Mouse (Mus musculus) yolk sac, embryonic 10.5 days (tissue): ENCODE data around the gene Hist1h3f.
"Not testable (repeated sequence)": the region's sequence is repeated elsewhere in the genome, so short reads cannot be mapped to it uniquely, and the experiment has no call there.

Experiments used
- DNase-seq: peaks from one replicate; pipeline ENCODE4 v3.0.0-alpha.2; 2017; ENCODE audit warnings: low spot score

Gene Hist1h3f

DNA sequence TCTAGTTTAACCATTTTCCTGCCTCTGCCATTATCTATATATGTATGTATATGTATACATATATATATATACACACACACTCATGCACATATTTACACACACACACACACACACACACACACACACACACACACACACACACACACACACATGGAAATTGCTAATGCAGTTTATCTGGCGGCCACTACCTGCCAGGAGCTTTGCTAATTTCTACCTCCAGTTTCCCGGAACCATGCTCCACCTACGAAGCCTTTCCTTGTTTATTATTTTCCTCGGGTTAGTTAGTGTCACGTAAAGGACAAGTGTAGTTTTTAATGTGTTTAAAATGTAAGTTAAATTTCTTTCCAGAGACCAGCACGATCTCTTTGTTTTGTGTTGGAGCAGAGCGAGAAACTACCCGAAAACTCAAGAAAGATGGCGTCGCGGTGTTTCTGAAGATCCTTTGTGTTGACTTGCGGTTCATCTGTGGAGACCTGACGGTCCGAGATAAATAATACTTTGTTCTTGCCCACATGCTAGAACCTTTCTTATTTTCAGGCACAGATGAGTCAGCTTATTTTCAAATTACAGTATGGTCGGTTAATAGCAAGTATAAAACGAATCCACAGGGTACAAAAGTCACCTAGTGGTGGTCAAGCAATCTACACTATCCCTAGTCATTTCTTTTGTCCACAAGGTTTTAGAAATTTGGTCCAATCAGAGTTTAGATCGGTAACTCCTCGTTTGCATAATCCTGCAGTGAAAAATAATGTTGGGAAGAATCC, 19.0 kb downstream of the Hist1h3f start:
- DNase-seq: peak; percentile 74

DNA sequence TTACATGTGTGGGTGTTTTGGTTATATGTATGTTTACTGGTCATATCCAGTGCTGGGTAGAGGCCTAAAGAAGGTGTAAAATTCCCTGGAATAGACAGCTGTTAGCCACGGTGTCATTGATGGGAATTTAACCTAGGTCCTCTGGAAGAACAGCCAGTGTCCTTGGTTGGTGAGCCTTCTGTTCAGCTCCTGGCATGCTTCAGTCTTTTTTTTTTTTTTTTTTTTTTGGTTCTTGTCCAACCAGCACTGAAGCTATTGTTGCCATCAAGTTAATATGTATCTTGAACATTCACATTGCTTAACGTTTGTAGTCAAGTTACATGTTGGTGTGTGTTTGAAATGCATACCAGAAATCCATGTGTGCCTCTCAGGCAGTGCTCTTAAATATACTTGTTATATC, 20.6 kb downstream of the Hist1h3f start:
- DNase-seq: no peak

- peak; percentile 49 for DNase-seq
These were observed 26.6 kb downstream of the Hist1h3f start for GRCm38 (mm10) chr13:23570261-23571021.

GRCm38 (mm10) chr13:23571022-23571503, 27.2 kb downstream of the Hist1h3f start, which contains the start of the genes Hist1h2ae and Hist1h2bg:
Hist1h2ae (minus strand) TSS chr13:23571220.
Hist1h2bg (plus strand) TSS chr13:23571396.
- peak; percentile 94 for DNase-seq

DNA sequence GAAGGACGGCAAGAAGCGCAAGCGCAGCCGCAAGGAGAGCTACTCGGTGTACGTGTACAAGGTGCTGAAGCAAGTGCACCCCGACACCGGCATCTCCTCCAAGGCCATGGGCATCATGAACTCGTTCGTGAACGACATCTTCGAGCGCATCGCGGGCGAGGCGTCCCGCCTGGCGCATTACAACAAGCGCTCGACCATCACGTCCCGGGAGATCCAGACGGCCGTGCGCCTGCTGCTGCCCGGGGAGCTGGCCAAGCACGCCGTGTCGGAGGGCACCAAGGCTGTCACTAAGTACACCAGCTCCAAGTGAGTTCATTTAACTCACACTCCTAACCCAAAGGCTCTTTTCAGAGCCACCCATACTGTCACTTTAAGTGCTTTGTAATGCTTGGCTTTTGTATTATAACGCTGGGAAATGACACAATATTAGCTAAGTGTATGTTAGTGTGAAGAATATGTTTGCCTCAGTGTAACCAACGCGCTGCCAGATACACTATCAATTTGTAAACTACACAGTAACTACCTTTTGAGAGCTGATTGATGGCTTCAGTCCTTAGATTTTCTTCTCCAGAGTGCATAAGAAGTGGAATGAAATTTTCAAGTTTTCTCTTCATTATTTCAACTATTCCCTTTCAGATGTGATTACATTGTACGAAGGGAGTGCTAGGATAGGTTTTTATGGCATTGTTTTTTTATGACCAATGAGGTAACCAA, 27.8 kb downstream of the Hist1h3f start:
- DNase-seq: peak; percentile 62

GRCm38 (mm10) chr13:23572218-23573033, 28.6 kb downstream of the Hist1h3f start:
- DNase-seq: no peak

DNA sequence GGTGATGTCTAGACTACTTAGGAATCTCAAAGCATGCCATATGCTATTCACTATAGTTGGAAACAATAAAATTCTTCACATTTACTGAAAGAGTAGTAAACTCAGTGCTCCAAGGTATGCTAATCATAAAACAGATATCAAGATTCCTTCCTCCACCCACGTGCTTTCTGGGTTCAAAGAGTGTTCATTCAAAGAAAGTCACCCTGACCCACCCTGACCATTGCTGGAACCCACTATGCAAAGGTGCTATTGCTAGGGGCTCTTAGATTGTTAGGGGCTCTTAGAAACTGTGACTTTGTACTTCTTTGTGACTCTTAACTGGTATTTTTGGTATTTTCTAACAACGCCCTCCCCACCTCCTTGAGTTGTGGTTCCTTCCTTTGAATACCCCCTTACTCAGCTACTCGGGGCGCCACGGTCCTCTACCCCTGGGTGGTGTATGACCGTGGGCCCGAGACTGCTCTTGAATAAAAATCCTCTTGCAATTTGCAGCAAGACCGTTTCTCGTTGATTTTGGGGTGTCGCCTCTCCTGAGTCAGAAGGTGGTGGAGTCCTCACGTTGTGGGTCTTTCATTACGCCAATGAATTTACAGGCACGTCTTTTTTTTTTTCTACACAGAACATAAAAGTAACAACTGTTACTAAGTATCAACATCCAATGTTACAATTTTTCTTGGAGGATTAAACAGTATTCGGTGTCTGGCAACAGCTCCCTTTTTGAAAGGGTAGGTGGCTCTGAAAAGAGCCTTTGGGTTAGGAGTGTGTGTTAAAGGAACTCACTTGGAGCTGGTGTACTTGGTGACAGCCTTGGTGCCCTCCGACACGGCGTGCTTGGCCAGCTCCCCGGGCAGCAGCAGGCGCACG, 29.4 kb downstream of the Hist1h3f start:
- DNase-seq: peak; percentile 33

DNA sequence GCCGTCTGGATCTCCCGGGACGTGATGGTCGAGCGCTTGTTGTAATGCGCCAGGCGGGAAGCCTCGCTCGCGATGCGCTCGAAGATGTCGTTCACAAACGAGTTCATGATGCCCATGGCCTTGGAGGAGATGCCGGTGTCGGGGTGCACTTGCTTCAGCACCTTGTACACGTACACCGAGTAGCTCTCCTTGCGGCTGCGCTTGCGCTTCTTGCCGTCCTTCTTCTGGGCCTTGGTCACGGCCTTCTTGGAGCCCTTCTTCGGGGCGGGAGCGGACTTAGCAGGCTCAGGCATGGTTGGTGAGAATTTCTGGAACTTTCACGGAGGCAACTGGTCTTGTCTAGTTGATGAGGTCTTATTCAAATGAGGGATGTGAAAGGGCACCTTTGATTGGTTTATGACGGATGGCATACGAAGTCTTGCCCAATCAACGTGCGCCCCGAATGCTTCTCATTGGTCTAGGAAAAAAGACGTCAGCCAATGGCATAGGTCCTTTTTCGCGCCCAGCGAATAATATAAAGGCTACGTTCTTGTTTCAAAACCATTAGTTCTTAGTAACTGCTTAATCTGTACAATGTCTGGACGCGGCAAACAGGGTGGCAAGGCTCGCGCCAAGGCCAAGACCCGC, 30.2 kb downstream of the Hist1h3f start, which contains the start of the genes Hist1h2bf and Hist1h2ad:
Gene Hist1h2bf, minus strand, starts transcription at position 299 of the 627 bp plus-strand sequence.
Gene Hist1h2ad, plus strand, starts transcription at position 484 of the 627 bp plus-strand sequence.
- peak; percentile 96 for DNase-seq

- not testable (repeated sequence) for DNase-seq
These were observed 30.8 kb downstream of the Hist1h3f start for GRCm38 (mm10) chr13:23574546-23575170.

GRCm38 (mm10) chr13:23575271-23575851, 31.5 kb downstream of the Hist1h3f start, which contains the start of gene Hist1h3d:
Hist1h3d (plus strand) TSS chr13:23575763.
- DNase-seq: peak; percentile 89

- DNase-seq: peak; percentile 33
These were observed 32.0 kb downstream of the Hist1h3f start for GRCm38 (mm10) chr13:23575864-23576313.

DNA sequence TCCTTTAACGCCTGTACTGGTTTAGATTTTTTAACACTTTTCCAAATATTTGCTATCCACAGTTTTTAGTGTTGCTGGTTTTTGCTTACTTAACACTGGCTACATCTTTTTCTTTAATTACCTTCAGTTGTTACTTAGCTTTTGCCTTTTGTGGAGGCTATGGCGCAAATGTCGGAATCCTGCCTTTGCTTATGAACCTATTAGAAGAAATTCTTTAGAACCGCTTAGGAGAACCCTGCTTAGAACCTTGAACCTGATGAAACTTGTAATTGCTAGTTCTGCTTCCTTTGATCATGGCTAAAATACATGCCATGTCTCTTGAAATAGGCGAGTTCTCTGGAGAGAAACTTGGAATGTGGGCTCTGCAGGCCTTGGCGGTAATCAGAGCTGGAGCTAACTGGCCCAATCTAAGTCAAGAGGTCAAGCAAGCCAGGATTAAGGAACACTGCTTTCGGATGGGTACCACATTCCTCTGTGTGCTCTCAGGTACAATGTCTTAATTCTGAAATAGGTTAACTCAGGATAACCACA, 32.6 kb downstream of the Hist1h3f start:
- peak; percentile 68 for DNase-seq

DNA sequence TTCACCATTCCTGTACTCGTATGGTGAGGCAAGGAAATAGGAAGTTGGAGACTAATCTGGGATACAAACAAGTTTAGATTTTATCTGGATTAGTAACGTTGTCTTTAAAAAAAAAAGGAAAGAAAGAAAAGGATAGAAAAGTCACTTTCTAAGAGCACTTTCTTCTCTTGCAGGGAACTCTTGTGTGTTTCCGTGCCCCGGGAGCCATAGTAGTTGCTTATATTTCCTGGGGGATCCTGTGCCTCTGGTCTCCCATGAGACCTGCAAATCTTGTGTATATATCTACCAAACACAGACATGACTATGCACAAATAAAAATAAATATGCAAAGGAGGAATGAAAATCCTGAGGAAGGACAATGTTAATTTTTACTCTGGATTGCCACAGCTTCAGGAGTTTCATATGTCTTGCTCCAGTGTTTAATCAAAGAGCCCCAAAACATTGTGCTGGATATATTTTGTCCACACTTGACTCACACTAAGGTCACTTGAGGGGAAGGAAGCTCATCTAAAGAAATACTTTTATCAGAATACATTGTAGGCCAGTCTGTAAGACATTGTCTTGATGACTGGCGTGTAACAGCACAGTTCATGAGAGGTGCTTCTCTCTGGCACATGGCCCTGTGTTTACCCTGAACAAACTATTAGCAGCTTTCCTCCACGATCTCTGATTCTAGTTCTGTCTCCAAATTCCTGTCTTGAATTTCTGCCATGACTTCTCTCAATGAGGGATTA, 33.2 kb downstream of the Hist1h3f start:
- no peak for DNase-seq

DNA sequence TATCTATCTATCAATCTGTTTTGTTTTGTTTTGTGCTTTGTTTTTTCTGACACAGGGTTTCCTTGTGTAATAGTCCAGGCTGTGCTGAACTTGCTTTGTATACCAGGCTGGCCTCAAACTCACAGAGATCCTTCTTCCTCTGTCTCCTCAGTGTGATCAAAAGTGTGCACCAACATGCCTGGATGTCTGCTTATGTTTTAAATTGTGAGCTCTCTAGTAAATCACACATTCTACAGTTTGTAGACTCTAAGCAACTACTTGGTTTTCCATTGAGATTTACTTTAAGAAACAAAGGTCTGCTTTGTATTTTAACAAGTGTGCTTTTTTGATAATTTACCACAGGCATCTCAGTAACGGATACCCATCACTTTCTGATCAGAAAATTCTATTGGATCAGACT, 34.0 kb downstream of the Hist1h3f start:
- DNase-seq: no peak

DNA sequence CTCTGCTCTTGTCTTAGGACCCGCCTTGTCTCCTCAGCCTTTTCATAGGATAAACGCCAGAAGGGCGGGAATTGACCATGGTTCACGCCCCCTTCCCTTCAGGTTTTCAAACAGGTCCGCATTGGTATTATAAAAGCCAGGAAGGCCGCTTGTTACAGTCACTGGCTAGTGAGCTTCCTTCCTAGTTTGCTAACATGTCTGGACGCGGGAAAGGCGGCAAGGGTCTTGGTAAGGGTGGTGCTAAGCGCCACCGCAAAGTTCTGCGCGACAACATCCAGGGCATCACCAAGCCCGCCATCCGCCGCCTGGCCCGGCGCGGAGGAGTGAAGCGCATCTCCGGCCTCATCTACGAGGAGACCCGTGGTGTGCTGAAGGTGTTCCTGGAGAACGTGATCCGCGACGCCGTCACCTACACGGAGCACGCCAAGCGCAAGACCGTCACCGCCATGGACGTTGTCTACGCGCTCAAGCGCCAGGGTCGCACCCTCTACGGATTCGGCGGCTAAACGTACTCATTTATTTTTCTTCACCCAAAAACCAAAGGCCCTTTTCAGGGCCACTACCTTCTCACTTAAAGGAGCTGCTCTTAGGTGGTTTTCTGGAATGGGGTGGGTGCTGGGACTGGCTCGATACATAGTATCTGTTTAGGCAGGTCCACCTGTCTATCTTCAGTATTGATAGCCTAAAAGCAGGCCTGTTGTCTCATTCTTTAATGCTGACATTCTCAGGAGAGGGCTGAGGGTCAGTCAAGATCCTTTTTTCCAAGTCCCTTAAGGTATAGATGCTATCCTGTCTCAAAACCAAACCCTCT, 37.8 kb downstream of the Hist1h3f start, which contains the start of gene Hist1h4d:
Gene Hist1h4d, plus strand, starts transcription at position 191 of the 811 bp plus-strand sequence.
- DNase-seq: peak; percentile 99

DNA sequence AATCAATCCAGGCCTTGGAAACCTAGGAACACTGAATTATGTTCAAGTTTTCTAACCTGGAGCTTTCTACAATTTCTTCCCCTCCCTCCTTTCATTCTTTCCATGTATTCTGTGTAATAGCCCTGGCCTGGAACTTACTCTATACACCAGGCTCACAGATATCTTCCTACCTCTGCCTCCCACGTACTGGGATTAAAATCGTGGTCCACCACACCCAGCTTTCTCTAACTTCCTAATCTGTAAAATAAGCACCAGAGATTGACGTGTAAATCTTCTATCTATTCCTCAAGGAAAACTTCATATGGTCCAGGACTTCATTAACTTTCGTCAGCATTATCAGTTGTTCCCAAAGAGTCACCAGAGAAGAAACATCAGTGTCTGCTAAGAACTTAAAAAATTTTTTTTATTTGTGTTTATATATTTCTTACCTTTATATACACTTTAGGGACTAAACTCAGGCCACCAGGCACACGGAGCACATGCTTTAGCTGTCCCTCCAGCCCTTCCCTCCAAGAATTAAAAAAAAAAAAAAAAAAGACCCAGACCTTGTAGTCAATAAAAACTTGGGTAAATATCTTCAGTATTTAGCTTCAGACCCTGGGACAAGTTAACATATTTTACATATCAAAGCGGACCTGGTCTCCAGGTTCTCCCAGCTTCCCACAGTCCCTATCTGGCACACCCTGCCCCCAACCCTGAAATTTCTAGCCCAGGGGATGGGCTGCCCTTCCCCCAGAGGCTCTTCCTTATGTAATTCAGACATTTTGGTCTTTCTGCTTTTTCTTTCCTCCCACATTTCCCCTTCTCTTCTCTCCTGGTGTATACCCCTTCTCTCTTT, 38.6 kb downstream of the Hist1h3f start:
- no peak for DNase-seq
